Mouse (Mus musculus) mature B cell (primary cell): Measurements from ENCODE around the gene Ctnnd2.

Experiments
- in situ Hi-C: fragments of 300-500 bp; cut with MboI; formaldehyde crosslinking; loops from 2 replicates; pipeline ENCODE4 v1.14.3; 2019

Ctnnd2 gene

DNA sequence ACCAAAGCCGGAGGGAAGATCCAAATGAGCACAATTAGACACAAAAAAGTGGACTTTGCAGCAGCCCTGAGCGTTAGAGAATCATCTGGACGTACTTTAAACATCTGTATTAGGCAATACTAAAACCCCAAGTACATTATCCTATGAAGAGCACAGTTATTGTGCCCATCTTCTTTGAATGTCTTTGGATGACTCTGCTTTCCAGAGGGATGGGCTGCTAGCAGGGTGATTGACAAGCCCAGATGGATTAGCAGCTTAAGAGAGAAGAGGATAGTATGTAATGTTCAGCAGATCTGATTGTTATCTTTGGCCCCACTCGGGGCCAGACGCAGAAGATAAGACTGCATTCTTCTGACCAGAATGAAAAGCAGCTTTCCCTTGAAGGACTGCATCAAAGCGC is 214.9 kb downstream of the Ctnnd2 start:
- in situ Hi-C loops = no loop called here

DNA sequence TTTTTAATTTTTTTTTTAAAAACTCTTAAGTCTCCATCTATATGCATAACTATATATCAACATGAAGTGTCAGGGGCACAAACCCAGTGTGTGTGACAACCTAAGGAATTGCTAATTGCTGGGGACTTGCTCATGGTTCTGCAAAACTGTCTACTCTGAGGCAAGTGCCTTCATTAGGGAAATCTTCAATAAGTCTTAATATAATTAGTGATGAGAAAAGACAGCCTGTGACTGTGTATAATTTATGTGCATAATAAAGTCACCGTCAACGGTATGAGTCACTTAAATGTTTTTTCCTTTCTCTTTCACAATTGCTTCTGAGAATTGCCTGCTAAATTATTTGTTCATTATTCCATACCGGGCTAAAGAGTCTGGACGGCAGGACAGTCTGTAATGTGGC is 228.7 kb downstream of the Ctnnd2 start:
- in situ Hi-C loops = no loop called here

DNA sequence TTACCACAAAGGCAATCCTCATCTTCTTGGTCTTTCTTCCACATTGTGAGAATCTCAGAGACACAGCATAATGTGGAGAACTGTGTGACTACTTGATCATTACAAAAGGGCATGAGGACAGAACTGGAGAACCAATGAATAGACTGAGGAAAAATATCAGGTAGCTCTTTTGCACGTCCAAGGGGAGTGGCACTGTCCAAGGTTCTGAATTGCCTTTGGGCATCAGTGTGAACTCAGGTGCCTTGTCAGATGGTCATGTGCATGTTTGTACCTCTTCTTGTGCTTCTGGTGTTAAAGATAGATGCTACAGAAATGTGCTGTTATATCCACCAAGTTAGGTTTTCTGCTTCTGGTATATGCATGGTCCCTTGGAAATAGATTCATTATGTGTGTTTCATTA is 233.9 kb downstream of the Ctnnd2 start:
- in situ Hi-C loops = no loop called here

DNA sequence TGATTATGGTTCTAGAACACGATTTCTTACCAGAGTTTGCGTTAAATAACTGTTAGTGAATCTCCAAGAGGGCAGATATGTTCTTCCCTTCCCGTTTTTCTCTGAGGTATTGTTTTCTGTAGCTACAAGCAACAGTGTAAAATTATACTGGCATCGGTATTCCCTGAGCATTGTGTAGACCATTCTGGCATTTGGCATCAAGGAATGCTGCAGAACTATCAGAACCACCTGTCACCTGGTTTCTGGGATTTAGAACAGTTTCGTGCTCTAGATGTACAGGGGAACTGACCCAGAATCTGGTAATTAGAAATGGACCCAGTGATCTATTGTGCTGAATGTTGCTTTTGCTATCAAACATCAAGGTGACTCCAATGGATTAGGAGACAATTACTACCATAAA is 250.8 kb downstream of the Ctnnd2 start:
- in situ Hi-C loops = no loop called here

DNA sequence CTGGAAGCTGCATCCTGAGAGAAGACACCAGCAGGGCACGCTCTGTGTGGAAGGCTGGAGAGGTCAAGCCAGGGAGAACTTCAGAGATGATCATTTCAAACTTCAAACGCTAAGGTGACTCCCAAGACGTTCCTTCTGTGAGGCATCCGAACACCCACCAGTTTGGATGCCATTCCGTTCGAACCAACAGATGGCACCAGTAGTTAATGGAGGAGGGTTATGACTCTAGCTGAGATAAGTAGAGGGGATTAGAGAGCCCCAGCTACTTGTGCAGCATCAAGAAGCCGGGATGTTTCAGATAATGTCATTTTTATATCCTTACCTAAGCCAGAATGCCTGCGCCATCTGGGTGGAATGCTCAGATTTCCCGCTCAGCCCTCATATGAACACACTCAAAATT is 251.9 kb downstream of the Ctnnd2 start:
- in situ Hi-C loops = no loop called here

DNA sequence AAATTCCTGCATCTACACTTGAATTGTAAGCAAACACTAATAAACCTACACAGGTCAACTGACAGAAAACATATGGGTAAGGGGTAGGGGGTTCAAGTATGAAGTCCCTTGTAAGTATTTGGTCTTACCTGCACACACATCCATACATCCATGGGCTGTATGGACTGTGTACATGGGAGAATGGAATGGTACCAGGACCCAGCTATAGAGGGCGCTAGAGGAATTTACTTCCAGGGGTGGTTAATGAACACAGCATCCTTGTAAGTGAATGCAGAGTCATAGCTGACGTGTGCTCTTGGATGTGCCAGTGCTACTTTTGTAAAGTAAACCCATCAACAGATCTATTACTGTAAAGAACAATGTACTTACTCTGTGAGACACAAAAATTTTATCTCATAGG is 254.9 kb downstream of the Ctnnd2 start:
- in situ Hi-C loops = no loop called here

DNA sequence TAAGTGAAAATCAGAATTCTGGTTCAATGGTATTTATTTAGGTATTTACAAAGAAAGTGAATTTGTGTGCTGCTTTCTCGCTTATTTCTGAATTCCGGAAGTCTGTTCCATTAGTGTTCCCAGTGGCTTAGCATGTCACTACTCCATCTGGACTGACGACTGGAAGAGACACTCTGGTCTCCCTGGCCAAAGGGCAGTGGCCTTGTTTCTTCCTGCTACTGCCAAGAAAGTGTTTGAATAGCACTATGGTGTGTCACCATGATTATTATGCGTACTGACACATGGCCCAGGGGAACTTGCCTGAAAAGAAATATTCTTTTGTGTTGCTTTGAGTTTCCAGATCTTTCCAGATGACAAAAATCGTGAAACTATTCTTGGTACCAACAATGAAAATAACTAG is 266.7 kb downstream of the Ctnnd2 start:
- in situ Hi-C loops = no loop called here

DNA sequence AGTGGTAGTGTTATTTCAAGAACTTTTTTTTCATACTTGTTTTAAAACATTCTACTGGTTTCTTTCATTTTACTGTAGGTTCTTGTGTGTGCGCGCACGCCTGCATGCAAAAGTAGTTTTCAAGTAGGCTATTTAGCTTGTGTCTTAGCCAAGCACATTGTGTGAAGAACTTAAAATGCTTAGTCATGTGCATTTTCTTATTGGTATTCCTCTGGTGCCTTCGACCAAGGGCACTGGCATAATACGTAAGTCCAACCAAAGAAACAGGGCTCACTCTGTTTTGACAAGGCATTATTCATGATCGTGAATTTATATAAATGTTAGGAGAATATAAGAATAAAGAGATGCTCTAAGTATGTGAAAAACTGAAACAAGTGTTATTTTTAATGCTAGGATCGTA is 278.4 kb downstream of the Ctnnd2 start:
- in situ Hi-C loops = no loop called here

DNA sequence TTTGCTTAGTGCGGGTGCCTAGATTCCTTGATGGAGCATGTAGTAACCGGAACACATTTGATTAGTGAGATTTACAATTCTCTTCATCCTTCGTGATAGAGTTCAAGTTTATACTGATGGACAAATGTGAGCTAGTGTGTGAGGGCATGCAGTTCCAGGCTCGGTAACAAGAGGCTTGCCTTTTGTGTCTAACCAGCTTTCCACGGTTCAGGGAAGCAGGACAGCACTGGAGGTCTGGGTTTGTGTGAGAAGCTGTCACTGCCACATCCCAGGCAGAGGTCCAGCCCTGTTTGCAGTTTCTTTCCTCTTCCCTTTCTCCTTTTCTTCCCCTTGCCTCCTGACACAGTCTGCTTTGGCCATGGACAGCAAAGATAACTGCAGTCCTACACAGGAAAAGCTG is 279.5 kb downstream of the Ctnnd2 start:
- in situ Hi-C loops = no loop called here

DNA sequence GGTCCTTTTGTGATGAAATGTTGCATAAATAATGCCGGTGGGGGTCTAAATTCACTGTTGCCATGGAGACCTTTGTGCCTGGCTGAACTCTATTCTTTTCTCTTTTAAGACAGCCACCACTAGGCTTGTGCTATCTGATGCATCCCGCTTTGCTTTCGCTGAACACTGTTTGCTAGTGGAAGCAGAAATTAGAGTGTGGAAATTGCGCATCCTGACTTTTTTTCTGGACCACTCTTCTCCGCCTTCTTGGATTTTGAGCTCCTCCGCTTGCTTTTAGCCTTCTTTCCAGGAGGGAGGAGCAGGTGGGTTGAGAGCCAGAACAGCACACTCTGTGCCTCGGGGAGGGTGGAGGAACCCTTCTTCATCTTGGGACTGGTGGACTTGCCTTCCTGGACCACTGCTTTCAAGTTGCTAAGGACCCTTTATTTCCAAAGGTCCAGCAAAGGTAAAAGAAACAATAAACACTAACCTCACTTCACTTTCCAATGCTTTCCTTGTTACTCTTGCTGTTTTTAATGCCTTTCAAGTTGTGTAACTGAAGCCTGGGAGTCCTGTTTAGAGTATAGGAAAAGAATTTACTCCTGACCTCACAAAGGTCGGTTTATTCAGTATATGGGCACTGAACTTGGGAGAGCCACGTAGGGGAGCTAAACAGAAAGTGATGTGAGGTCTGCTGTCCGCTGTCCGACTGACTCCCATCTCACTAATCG is 285.3 kb downstream of the Ctnnd2 start:
- in situ Hi-C loops = no loop called here

DNA sequence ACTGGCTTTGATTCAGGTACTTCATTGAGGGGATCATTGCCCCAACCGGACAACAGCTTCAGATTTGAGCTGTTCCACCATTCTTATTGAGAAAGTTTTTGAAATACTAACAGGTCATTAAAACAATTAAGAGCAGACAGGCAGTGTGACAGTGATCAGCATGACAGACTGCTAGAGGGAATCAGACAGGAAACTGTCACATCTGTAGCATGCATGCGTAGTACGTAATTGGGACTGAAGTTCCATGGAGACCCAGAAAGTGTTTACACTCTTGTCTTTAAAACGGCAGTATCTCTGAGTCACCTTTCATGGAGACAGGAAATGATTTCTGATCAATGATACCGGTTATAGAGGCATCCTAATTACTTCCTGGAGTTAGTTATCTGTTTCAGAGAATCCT is 286.3 kb downstream of the Ctnnd2 start:
- in situ Hi-C loops = no loop called here

DNA sequence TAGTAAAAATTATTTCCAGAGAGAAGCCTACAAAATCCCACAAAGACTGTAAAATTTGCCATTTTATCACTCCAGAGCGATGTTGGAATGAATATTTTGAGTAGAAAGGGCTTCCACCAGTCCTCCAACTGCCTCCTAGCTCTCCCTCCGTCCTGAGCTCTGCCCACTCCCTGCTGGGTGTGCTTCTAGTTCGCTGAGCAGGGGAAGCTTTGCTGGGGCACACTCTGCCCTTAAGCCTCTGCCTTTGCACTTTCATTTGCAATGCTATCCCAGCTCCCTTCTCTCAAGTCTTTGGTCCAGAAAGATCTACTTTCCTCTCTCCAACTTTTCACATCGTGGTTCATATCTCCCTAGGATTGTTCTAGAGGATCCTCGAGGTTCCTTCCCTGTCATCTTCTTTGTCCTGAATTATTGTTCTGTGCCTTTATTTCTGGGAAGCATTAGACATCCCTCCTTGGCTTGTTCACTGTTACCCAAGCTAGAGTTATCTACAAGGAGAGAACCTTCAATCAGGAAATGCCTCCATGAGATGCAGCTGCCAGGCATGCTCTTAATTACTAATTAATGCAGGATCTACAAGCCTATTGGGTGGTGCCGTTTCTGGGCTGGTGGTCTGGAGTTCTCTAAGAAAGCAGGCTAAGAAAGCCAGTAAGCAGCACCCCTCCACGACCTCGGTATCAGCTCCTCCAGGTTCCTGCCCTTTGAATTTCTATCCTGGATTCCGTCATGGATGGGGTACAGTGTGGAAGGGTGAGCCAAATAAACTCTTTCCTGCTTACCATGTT is 288.1 kb downstream of the Ctnnd2 start:
- in situ Hi-C loops = no loop called here

DNA sequence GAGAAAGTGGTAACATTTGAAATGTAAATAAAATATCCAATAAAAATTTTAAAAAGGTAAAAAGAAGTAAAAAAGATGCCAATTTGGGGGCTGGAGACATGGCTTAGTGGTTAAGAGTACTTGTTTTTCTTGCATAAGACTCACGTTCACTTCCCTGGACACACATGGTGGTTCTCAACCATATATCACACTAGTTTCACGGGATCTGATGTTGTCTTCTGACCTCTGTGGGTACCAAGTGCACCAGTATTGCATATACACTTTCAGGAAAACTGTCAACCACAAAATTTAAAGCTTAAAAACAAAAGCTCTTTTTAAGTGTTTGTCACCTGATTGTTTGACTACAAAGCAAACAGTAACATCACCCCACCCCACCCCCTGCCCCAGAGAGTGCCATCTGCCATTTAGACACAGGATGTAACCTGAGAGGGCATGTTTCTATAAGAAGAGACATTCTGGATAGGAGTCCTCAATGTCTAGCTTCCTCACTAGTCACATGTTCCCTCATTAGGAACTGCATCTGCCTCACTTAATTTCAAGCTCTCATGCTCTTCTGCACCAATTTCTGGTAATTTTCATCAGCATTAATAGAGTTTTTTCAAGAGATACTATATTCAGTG is 290.5 kb downstream of the Ctnnd2 start:
- in situ Hi-C loops = no loop called here

DNA sequence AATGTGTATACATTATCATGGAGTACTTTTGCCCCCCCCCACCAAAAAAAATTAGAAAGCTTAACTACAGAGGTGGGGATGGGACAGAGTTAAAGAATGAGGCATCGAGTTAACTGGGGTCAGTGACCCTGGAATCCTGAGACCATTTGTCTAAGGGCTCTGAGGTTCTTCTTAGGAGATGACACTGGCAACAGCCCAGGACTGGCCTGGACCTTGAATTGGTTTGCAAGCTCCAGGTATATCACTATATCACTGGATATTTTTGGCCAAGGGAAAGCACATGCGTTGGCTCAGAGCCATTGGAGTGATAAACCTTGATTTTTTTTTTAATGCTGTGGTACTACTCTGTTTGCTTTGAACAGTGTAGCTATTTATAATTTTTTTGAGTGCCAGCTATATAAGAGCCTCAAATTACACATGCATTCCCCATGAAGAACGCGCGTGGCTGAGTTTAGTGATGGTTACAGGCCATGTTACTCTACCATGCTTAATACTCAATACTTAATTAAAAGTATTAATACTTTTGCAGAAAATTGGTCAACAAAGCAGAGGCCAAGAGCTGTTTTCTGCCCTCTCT is 291.2 kb downstream of the Ctnnd2 start:
- in situ Hi-C loops = no loop called here

DNA sequence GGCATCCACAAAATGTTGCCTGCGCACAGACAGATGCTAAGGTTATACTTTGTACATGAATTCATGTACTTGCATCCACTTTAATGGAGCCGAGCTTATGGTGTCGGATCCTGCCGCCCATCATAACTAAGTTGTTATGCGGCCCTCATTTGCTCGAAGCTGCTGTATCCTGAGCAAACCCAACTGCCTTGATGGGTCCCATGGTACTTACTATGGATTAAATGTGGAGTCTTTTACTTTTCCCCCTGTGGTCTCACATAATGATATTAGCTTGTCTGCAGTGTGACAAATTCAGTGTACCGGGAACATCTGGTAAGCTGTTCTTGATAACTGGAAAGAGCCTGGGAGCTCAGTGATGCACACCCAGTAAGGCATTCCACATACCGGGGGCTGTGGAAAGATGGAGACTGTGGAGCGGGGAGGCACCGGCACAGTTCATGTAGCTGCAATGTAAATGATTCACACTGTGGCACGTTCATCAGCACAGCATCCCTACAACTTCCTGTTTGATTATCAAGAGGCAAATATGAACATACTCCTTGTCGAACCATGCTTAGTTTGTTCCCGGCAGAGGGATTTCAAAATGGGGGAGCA is 294.7 kb downstream of the Ctnnd2 start:
- in situ Hi-C loops = no loop called here

DNA sequence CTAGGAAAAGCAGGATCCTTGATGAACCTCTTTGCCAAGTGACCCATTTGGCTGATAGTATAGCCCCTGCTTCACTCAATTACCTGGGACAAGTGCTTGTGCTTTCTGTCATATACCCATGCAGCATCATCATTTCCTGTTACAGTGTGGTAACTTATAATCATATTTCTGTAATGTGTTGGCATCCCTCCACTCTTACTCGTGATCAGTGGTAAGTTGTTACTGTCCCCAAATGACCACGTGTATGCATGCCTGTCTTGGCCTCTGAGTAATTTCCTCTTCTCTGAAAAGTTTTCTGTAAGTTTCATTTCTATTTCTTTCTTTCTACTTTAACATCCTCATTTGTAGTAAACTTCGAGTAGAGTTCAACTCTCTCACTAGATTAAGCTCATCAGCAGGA is 296.4 kb downstream of the Ctnnd2 start:
- in situ Hi-C loops = no loop called here

DNA sequence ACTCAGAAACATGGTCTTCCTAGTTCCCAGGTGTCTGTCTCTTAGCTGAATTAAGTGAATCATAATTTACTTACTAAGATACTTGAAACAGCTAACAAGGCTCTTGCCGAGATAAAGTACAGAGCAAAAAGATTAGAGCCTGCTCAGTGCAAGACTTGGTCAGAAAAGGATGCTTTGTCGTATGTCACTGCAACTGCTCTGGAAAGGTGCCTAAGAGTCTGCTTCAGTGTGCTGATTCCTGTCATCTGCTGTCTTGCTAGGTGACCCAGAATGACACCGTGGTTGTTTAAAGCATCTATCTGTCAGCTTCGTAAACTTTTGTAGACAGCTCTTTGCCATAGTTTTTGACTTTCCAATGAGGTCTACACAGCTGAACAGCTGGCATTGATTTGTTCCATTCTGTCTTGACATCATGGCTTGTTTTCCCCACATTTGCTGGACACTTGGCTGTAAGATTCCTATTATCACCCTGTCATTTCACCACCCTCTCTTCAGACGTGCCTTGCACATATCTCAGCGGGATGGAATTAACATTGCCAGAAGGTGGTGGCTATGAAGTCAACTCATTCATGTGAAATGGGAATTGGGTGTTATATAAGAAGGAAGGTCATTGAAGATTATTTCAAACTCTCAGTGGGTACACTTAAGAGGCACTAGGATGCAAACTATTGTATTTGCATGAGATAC is 299.0 kb downstream of the Ctnnd2 start:
- in situ Hi-C loops = no loop called here

DNA sequence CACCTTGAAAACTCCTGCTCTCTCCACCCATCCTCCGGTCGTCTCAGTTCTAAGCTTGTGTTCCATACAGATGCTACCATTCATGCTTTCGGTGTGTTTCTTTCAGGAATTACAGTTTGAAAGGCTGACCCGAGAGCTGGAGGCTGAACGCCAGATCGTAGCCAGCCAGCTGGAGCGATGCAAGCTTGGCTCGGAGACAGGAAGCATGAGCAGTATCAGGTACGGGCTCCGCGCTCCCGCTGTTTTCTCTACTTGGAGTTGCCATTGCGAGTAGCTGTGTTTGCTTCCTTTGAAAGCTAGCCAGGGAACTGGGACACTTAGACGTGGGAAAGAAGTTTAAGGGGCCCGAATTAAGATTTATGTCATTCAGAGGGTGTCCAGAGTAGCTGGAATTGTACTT is 308.3 kb downstream of the Ctnnd2 start:
- in situ Hi-C loops = no loop called here

DNA sequence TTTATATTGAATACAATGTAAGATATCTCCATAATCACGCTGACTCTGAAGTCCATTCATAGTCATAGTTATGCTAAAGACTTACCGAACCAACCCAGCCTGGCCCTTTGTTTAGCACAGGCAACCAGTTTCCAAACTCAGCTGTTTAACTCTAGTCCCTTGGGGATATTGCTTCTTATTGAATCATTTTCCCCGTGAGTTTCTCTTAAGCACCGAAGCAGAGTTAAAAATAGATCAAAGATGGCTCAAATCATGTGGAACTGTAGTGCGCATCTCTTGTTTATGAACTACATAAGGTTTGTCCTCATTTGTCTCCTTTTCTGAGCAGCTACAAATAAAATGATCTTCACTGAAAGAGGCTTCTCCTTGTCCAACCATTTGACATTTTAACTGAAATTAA is 334.1 kb downstream of the Ctnnd2 start:
- in situ Hi-C loops = no loop called here

DNA sequence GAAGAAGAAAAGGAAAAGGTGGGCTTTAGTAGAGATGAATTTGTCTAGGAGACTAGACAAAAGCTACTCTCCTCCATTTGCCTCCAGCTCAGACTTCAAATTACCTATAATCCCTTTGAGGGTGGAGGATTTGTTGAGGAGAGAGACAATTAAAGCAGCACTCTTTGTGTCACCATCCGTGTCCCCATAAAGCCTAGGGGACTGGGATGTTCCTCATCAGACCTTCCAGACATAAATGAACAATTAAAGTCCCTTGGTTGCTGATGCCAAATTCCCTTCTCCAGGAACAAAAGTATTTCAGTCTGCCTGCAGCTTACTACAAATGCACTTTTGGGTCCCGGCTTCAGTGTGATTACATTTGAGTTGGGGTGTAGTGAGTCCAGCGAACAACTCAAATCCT is 340.1 kb downstream of the Ctnnd2 start:
- in situ Hi-C loops = no loop called here

DNA sequence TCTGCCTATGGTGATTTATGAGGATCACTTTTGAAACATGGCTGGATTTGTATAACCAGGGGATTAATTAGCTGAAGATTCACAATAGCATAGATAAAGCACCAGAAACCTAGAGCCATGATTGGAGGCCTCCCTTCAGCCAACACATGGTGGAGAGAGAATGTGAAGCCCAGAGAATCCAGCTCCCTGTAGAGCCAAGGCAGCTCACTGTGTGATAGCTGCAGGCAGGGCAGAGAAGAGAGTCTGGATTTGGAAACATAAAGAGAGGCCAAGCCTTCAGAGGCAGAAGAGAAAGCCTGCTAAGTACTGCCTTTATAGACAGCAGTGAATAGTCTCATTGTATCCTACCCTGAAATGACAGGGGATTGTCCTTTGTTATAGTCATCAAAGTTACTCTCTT is 340.7 kb downstream of the Ctnnd2 start:
- in situ Hi-C loops = no loop called here

DNA sequence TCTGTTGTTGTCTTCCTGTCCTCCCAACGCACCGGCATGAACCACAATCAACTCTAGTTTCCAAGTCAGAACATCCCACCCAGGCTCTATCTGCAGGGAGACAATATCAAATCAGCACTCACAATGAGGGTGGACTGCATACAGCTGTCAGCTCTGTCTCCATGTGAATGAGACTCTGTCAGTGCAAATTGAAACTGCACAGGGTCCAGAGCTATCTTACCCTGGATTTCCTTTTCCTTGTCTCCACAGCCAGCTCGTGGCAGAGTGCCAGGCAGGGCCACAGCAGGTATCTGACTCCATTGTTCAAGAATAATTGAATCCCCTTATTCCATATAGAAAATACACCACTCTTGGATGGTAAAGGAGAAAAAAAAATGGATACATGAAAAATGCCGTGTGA is 343.0 kb downstream of the Ctnnd2 start:
- in situ Hi-C loops = no loop called here
